Mouse (Mus musculus) kidney, adult 2 months (tissue): ENCODE data around the gene Hoxa1.

Experiments used
- CTCF ChIP-seq: fragments of 200-500 bp; conservative IDR thresholded peaks from 2 replicates; pipeline ENCODE4 v1.5.1; 2011; ENCODE audit warnings: low read depth, mild to moderate bottlenecking, control low read depth, low read length, moderate library complexity, mixed read lengths; ENCODE audit not compliant: insufficient read depth, insufficient read length
- POLR2A ChIP-seq: fragments of 200-500 bp; IDR thresholded peaks from one replicate; pipeline ENCODE4 v1.6.1; 2011; ENCODE audit warnings: low read depth, low read length, control low read depth

DNA sequence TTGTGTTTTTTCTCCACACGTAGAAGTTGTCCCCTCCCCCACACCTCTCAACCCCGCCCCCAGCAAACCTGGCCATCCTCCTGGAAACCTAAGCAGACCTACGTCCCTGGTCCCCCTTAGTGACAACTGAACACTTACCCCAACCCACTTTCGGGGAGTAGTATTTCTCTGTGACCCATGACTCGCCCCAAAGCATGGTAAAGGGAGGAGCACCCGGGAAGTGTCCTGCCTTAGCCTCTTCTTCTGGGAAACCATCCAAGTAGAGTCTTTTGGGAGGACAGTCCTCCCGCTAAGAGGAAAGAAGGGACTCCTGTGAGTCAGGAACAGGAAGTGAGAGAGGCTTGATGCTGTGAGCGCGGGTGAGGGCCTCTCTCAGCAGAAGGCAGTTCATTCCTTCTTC is 1.9 kb upstream of the Hoxa1 start:
- TF ChIP-seq CTCF: no peak
- no peak for TF ChIP-seq POLR2A
